ENCODE assay signal across 12 mouse cellular contexts in genomic region chr2:78854315-78854714, GRCm38 (mm10).
"Had no signal": no experiment of that assay in that cellular context is flagged by ENCODE, and none has a peak within 500 bp of the region (broad histone marks: within the 10 kb centered on the region; RNA-seq: fewer than 3 reads in every experiment).

No protein-coding gene starts in this region.

- H3K4me3 ChIP-seq: intestine, embryonic 15.5 days; layer of hippocampus, adult 2 months; limb, embryonic 12.5 days; liver, embryonic 13.5 days; lung, embryonic 15.5 days had no signal

- H3K9ac ChIP-seq: intestine, embryonic 15.5 days; limb, embryonic 12.5 days; liver, embryonic 13.5 days; liver, postnatal 0 days; lung, embryonic 15.5 days had no signal

- H3K4me1 ChIP-seq: intestine, embryonic 15.5 days; limb, embryonic 12.5 days; lung, embryonic 15.5 days had no signal

- ATAC-seq: intestine, embryonic 15.5 days; liver, postnatal 0 days; midbrain, embryonic 16.5 days had no signal

- H3K36me3 ChIP-seq: intestine, embryonic 15.5 days; limb, embryonic 12.5 days; liver, embryonic 13.5 days; lung, embryonic 15.5 days had no signal

- DNase-seq: kidney, adult 8-10 months; kidney, postnatal 4 days; liver; liver, embryonic 13.5 days; liver, postnatal 0 days; right cerebral cortex, postnatal 14 days; thymus, postnatal 36 days had no signal

- H3K9me3 ChIP-seq: intestine, embryonic 15.5 days; limb, embryonic 12.5 days; liver, embryonic 13.5 days; lung, embryonic 15.5 days had no signal

- H3K27ac ChIP-seq: intestine, embryonic 15.5 days; layer of hippocampus, adult 2 months; limb, embryonic 12.5 days; liver, embryonic 13.5 days; lung, embryonic 15.5 days had no signal

- H3K27me3 ChIP-seq: intestine, embryonic 15.5 days; limb, embryonic 12.5 days; liver, embryonic 13.5 days; lung, embryonic 15.5 days had no signal

- H3K4me2 ChIP-seq: intestine, embryonic 15.5 days; limb, embryonic 12.5 days; liver, embryonic 13.5 days; lung, embryonic 15.5 days had no signal
